Mouse (Mus musculus): Measurements from ENCODE around the gene Lrrc20. TPM values are rescaled to one million over a fixed set of nuclear protein-coding genes. Genes with fewer than 3 reads are reported as not detected.

Lrrc20 gene
- polyA plus RNA-seq, 1 experiment from 2014 or later: 5.6 TPM

DNA sequence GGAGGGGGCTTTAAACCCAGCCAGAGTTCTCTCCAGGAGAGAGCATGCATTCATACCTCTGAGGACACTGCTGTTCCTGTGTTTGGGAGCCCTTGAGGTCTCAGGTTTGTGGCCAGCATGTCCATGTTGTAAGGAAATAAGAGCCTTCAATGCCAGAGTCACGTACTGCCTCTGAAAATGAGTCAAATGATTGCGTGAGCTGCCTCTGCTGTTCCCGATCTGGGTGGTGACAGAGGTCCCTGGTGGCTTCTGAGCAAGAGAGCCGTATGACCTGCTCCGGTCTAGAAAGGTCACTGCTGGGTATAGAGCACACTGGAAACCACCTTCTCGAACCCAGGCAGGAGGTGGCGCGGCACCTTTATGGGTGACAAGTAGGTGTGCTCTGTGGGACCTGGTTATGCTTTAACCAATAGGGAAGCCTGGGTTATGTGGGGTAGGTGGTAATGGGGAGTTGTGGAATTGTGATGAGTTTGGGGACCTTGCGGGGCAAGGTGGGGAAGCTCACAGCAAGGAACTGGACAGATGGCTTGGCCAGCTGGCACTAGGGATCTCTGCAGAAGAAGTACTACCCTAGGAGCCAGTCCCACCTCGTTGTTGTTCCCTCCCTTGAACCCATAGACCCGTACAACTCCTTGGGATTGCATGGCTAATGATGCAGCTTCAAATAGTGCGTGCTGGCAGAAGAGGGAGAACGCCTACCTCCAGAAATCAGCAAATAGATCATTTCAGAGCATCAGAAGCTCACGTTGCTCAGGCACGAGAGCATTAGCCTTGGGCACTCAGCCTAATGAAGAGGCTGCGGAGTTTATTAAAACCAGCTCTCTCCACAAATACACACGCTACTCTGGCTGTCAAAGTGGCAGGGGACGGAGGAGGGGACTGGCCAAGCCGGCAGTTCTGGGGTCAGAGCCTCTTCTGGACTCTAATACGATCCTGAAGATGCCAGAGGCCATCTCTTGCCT is 24.2 kb downstream of the Lrrc20 start:
- Histone ChIP-seq H3K4me2 (no peak overlapping the region), H3K9me3 (no peaks in the 10 kb centered on the region), H3K4me1 (peaks cover 14% of the 10 kb centered on the region), H3K27ac (no peak overlapping the region), H3K27me3 (replicated peaks) (no peaks in the 10 kb centered on the region), H3K4me3 (replicated peaks) (no peak overlapping the region), H3K36me3 (no peaks in the 10 kb centered on the region), H3K9ac (no peak overlapping the region)
- WGBS: 77% methylated on average over 20 of the region's 20 CpGs
- ATAC-seq (ENCODE audit: insufficient read depth, low FRiP score, low read depth): no peak

DNA sequence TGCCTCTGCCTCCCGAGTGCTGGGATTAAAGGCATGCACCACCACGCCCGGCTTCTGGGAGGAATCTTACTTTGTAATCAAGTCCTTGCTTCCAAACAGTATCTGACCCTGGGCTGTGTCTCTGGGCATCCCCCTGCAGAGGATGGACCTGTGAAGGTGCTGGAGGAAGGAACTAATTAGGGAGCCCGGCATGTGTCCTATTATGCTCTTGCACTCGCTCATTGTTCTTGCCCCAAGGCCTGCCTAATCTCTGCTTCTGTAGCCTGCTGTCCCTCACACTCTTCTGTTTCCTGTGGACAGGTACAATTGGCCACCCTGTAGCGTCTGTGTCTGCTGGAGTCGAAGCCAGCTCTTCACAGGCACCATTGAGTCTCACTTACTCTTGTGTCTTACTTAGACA is 25.2 kb downstream of the Lrrc20 start:
- H3K36me3 ChIP-seq: no peaks in the 10 kb centered on the region
- 80% methylated on average over 7 of the region's 7 CpGs for WGBS
- H3K9me3 ChIP-seq: no peaks in the 10 kb centered on the region
- no peak overlapping the region for H3K4me3 ChIP-seq (replicated peaks)
- H3K4me2 ChIP-seq: no peak overlapping the region
- H3K27ac ChIP-seq: no peak overlapping the region
- peaks cover 8% of the 10 kb centered on the region for H3K4me1 ChIP-seq
- no peak overlapping the region for H3K9ac ChIP-seq
- H3K27me3 ChIP-seq (replicated peaks): no peaks in the 10 kb centered on the region
- no peak for ATAC-seq (ENCODE audit: insufficient read depth, low FRiP score, low read depth)

DNA sequence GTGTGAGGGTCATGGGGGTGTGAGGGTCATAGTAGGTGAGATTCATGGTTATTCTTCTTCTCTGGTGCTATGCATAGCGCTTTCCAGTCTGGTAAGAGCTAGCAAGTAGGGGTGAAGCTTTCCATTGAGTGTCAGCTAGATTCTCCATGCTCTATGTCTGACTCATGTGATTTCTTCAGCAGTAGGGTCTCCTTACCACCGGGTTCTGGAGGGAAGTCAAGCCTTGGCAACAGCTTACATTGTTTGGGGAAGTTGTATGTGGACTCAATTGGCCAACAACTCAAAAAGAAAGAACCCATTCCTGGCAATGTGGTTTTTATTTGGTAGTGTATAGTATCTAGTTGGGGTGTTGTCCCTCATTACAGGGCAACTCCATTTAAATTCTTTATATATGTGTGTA is 28.5 kb downstream of the Lrrc20 start:
- no peak overlapping the region for H3K9ac ChIP-seq
- H3K27ac ChIP-seq: no peak overlapping the region
- no peak overlapping the region for H3K4me3 ChIP-seq (replicated peaks)
- no peaks in the 10 kb centered on the region for H3K27me3 ChIP-seq (replicated peaks)
- ATAC-seq (ENCODE audit: insufficient read depth, low FRiP score, low read depth): no peak
- 81% methylated on average over 2 of the region's 2 CpGs for WGBS
- no peaks in the 10 kb centered on the region for H3K36me3 ChIP-seq
- 0 out of 2 replicates have a peak, but pooled peaks cover 2% of the 10 kb centered on the region for H3K4me1 ChIP-seq
- H3K9me3 ChIP-seq: no peaks in the 10 kb centered on the region
- no peak overlapping the region for H3K4me2 ChIP-seq

DNA sequence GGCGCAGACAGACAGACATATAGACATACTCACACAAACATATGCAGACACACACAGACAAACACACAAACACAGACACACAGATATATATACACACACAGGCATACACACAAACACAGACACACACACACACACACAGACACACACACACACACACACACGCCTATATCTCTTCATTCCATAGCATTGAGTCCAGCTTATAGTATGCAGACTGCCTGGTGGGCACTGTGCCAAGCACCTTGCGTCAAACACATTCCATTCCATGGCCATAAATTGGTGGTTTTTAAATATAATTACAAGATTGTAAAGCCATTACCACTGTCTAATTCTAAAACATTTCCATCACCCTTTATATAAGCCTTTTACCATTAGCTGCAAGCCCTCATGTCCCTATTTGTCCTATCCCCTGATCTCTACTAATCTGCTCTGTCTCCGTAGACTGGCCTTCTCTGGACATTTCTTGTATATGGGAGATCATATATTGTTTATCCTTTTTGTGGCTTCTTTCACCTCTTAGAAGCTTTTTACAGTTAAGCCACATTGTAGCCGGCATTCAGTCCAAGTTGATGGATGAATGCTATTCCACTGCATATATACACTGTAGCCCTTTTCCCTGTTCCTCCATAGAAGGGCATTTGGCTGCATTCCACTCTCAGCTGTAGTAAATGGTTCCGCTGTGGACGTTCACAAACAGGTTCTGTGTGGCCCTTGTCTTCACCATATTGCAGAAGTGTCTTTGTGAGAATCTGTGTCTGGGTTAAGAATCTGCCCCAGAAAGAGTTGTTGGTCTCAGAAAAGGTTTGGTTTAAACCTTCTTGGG is 31.0 kb downstream of the Lrrc20 start:
- WGBS: 39% methylated on average over 7 of the region's 7 CpGs
- Histone ChIP-seq H3K4me2 (no peak overlapping the region), H3K4me1 (0 out of 2 replicates have a peak, but pooled peaks cover 2% of the 10 kb centered on the region), H3K36me3 (no peaks in the 10 kb centered on the region), H3K9me3 (no peaks in the 10 kb centered on the region), H3K27me3 (replicated peaks) (no peaks in the 10 kb centered on the region), H3K4me3 (replicated peaks) (no peak overlapping the region), H3K27ac (peak overlapping the region; percentile 33; the same call in 1 of the 2 replicates), H3K9ac (no peak overlapping the region)
- no peak; the same call in 1 of the 2 replicates for ATAC-seq (ENCODE audit: insufficient read depth, low FRiP score, low read depth)

DNA sequence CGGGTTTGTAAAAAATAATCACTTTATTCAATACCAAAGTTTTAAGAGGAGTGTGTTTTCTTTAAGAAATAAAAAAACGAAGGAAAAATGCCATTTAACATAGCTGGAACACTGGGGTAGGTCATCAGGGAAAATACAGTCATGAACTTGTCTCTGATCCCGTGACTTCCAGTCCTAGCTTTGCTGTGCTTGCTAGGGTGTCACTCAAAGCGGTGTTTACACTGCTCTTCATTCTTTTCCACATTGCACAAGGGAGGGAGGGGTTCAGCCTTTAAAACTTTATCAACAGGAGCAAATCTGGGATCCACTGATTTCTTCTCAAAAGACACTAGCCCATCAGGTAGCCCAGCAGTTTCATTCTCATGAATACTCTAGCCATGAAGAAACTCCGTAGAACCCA is 34.3 kb downstream of the Lrrc20 start:
- no peak overlapping the region for H3K27ac ChIP-seq
- no peaks in the 10 kb centered on the region for H3K27me3 ChIP-seq (replicated peaks)
- H3K4me3 ChIP-seq (replicated peaks): no peak overlapping the region
- 0 out of 2 replicates have a peak, but pooled peaks cover 2% of the 10 kb centered on the region for H3K4me1 ChIP-seq
- ATAC-seq (ENCODE audit: insufficient read depth, low FRiP score, low read depth): no peak
- no peak overlapping the region for H3K9ac ChIP-seq
- no peak overlapping the region for H3K4me2 ChIP-seq
- 76% methylated on average over 5 of the region's 5 CpGs for WGBS
- H3K36me3 ChIP-seq: no peaks in the 10 kb centered on the region
- H3K9me3 ChIP-seq: no peaks in the 10 kb centered on the region

DNA sequence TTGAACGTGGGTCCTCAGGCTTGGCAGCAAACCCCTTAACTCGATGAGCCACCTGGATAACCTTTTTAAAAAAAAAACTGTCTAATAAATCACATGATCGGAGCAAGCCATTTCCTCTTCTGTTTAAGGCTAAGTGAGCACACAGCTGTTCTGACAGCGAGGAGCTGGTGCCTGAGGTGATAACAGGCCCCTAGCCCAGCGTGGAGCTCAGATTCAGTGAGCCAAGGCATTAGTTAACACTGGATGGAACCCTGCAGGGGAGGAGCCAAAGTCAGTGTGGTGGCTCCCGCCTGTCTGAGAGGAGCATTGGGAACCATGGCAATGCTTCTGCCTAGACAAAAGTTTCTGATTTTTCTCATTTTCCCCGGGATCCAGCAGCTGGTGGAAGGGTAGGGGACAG is 35.2 kb downstream of the Lrrc20 start:
- no peak for ATAC-seq (ENCODE audit: insufficient read depth, low FRiP score, low read depth)
- H3K27ac ChIP-seq: no peak overlapping the region
- H3K36me3 ChIP-seq: no peaks in the 10 kb centered on the region
- no peaks in the 10 kb centered on the region for H3K9me3 ChIP-seq
- no peaks in the 10 kb centered on the region for H3K4me1 ChIP-seq
- no peak overlapping the region for H3K4me2 ChIP-seq
- no peak overlapping the region for H3K4me3 ChIP-seq (replicated peaks)
- 24% methylated on average over 7 of the region's 7 CpGs for WGBS
- H3K9ac ChIP-seq: no peak overlapping the region
- no peaks in the 10 kb centered on the region for H3K27me3 ChIP-seq (replicated peaks)

DNA sequence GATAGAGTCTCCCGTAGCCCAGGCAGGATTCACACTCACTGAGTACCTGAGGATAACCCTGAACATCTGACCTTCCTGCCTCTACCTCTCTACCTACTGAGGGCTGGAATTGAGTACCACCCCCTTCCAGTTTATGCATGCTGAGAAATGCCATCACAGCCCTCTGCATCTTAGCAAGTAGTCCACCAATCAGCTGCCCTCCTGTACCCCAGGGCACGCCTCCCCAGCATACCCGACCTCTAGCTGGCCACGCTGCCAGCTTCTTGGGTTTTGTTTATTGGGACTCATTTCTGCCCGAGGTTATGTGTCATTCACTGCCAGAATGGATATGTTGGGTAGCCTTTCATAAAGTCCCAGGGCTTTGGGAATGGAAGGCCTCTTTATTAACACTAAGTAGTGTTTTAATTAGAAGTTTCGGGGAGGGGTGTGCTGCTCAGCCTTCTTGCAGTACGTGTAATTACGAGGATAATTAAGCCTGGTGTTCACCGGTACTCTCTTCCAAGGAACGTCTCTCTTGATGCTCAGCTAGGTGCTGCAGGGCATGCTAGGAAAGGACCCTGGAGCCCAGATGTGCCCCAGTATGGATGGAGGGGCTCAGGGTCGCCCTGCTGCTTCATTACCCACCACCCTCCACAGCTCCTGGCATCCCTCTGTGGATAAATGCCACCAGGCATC is 36.8 kb downstream of the Lrrc20 start:
- no peaks in the 10 kb centered on the region for H3K4me1 ChIP-seq
- H3K36me3 ChIP-seq: no peaks in the 10 kb centered on the region
- no peak overlapping the region for H3K9ac ChIP-seq
- H3K4me3 ChIP-seq (replicated peaks): no peak overlapping the region
- no peak overlapping the region for H3K4me2 ChIP-seq
- no peaks in the 10 kb centered on the region for H3K27me3 ChIP-seq (replicated peaks)
- 76% methylated on average over 11 of the region's 11 CpGs for WGBS
- ATAC-seq (ENCODE audit: insufficient read depth, low FRiP score, low read depth): no peak
- no peak overlapping the region for H3K27ac ChIP-seq
- no peaks in the 10 kb centered on the region for H3K9me3 ChIP-seq

DNA sequence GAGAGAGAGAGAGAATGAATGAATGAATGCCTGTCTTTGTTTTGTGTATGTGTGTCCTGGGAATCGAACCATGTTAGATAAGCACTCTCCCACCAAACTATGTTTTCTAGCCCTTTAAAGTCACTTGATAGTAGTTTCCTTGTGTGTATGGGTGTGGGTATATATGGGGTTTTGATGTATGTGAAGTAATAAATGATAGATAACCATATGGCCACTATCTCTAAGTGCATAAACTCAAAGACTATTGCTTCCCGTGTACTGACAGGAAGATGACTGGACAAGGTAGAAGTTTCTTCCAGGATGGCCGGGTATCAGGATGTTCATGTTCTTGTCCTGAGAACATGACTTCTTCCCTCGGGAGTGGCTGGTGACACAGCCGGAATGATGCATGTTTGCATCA is 41.3 kb downstream of the Lrrc20 start:
- Histone ChIP-seq H3K9ac (no peak overlapping the region), H3K36me3 (no peaks in the 10 kb centered on the region), H3K4me2 (no peak overlapping the region), H3K27me3 (replicated peaks) (no peaks in the 10 kb centered on the region), H3K4me1 (no peaks in the 10 kb centered on the region), H3K9me3 (no peaks in the 10 kb centered on the region), H3K4me3 (replicated peaks) (no peak overlapping the region), H3K27ac (no peak overlapping the region)
- 62% methylated on average over 5 of the region's 5 CpGs for WGBS
- ATAC-seq (ENCODE audit: insufficient read depth, low FRiP score, low read depth): no peak

DNA sequence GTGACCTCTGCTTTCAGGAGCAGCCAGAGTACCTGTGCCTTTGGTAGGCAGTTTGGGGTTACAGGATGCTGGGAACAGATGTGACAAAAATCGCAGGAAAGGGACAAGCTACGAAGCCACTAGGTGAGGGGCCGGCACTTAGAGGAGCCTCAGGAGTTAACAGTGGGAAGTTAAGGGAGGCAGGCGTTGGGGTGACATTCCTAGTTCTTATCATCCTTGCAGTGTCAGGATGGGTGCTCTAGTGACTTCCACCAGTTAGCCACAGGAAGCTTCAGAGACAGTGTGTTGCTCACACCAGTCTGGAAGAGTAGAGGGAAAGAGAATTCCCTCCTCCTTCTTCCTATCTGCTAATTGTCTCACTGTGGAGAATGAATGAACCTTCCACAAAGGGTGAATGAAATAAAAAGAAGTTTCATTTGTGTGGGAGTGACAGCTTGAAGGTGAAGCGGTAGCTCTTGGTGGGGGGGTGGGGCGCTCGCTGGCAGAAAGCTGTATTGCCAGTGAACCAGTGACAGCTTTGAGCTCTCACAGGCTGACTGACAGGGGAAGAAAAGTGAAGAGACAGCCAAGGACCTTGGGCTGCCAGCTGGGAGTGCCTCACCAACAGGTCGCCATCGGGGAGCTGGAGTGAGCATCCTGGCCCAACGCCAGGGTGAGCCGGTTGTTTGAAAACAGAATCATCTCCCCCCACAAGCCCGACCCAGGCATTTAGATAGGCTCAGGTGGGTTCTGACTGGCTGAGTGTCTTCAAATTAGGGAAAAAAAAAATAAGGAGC is 41.9 kb downstream of the Lrrc20 start:
- Histone ChIP-seq H3K27ac (no peak overlapping the region), H3K4me3 (replicated peaks) (no peak overlapping the region), H3K9me3 (no peaks in the 10 kb centered on the region), H3K4me2 (no peak overlapping the region), H3K36me3 (no peaks in the 10 kb centered on the region), H3K9ac (no peak overlapping the region), H3K27me3 (replicated peaks) (no peaks in the 10 kb centered on the region), H3K4me1 (no peaks in the 10 kb centered on the region)
- 46% methylated on average over 12 of the region's 12 CpGs for WGBS
- ATAC-seq (ENCODE audit: insufficient read depth, low FRiP score, low read depth): no peak

DNA sequence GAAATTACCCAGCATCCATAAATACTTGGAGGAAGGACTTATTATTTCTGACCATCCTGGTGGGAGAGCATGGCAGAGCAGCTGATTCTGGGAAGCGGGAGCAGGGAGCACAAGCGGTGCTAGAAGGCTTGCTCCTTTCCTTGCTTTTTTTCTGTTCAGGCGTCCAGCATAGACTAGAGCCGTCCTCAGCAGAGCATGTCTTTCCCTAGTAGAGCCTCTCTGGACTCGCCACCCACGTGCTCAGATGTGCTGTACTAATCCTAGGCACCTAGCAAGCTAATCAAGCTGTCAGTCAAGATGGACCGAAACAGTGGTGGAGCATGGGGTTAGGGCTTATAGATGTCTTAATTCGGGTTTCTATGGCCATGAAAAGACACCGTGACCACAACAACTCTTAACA is 42.7 kb downstream of the Lrrc20 start:
- no peak for ATAC-seq (ENCODE audit: insufficient read depth, low FRiP score, low read depth)
- H3K4me1 ChIP-seq: no peaks in the 10 kb centered on the region
- H3K36me3 ChIP-seq: no peaks in the 10 kb centered on the region
- no peak overlapping the region for H3K4me3 ChIP-seq (replicated peaks)
- H3K9me3 ChIP-seq: no peaks in the 10 kb centered on the region
- no peak overlapping the region for H3K27ac ChIP-seq
- H3K9ac ChIP-seq: no peak overlapping the region
- no peak overlapping the region for H3K4me2 ChIP-seq
- H3K27me3 ChIP-seq (replicated peaks): no peaks in the 10 kb centered on the region
- whole genome bisulfite sequencing: 90% methylated on average over 9 of the region's 9 CpGs

DNA sequence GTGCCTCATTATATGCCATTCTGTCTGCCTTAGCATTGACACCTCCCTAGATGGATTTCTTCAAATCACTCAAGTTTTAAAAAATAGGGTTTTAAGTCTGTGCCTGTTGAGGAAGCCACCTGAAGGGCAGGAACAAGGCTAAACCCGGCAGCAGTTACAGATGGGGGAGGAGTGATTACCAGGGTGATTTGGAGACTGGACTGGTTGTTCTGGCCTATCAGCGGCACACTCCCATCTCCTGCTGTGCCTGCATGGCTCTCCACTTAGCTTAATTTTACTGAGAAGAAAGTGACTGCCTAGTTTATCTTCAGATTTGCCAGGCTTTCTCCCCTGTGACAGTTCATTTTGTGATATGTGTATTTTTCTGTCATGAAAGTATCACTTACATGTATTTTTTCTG is 43.9 kb downstream of the Lrrc20 start:
- Histone ChIP-seq H3K36me3 (no peaks in the 10 kb centered on the region), H3K4me3 (replicated peaks) (no peak overlapping the region), H3K9me3 (no peaks in the 10 kb centered on the region), H3K27me3 (replicated peaks) (no peaks in the 10 kb centered on the region), H3K4me1 (no peaks in the 10 kb centered on the region), H3K4me2 (no peak overlapping the region), H3K9ac (no peak overlapping the region), H3K27ac (no peak overlapping the region)
- ATAC-seq (ENCODE audit: insufficient read depth, low FRiP score, low read depth): no peak
- 53% methylated on average over 2 of the region's 2 CpGs for WGBS
